Mouse (Mus musculus): ENCODE measurements around the gene Fam89b.
"Not testable (repeated sequence)": the region's sequence is repeated elsewhere in the genome, so short reads cannot be mapped to it uniquely, and the experiment has no call there.

Fam89b gene

DNA sequence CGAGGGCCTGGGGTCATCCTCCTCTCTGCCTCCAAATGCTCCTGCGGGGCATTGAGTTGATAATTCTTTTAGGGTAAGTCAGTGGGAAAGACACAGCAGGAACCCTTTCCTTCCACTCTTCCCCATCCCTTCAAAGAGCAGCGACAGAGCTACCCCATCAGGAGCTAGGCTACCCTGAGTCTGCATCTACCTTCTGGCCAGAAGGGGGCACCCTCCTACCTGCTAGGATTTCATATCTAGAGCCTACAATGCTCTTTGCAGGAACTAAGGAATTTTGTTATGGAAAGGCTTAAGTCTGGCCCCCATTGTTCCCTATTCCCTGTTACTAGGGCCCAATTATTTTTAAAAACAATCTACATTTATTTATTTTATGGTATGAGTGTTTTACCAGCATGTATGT, 18.2 kb downstream of the Fam89b start:
- DNase-seq (ENCODE audit: low spot score in 2 of 2), result peak in 1 of 2 experiments; percentile 62

GRCm38 (mm10) chr19:5710581-5710980, 18.9 kb downstream of the Fam89b start:
- DNase-seq (ENCODE audit: low spot score in 2 of 2), result no peak

DNA sequence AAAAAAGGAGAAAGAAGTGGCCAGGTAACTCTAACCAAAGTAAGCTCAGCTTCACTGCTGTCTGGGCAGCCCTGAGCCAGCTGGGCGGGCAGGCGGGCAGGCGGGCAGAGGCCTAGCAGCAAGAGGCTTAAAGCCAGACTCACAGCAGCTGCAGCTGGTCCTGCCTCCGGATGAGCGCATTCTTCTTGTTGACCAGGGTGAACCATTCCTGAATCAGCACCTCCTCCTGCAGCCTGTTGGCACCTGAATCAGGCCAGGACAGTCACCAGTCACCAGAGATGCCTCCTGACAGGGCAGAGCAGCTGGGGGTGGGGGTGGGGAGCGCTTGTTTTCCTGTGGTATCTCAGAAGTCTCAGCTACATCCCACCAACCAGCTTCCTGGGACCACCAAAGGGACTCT, 19.4 kb downstream of the Fam89b start:
- DNase-seq (ENCODE audit: low spot score in 2 of 2), result no peak

- peak; percentile 54 to 70 for DNase-seq (ENCODE audit: low spot score in 2 of 2)
Measured at GRCm38 (mm10) chr19:5704801-5705571, 24.5 kb downstream of the Fam89b start.

GRCm38 (mm10) chr19:5704163-5704800, 25.2 kb downstream of the Fam89b start, which contains the start of gene Kcnk7:
Kcnk7 (plus strand) TSS chr19:5704367.
- peak; percentile 71 to 85 for DNase-seq (ENCODE audit: low spot score in 2 of 2)

- DNase-seq (ENCODE audit: low spot score in 2 of 2), result no peak
Measured at GRCm38 (mm10) chr19:5695849-5696462, 33.5 kb downstream of the Fam89b start.

GRCm38 (mm10) chr19:5693801-5694200, 35.7 kb downstream of the Fam89b start:
- DNase-seq (ENCODE audit: low spot score in 2 of 2), result no peak

- DNase-seq (ENCODE audit: low spot score in 2 of 2), result no peak
Measured at GRCm38 (mm10) chr19:5692913-5693396, 36.5 kb downstream of the Fam89b start.

GRCm38 (mm10) chr19:5692086-5692912, 37.2 kb downstream of the Fam89b start:
- DNase-seq (ENCODE audit: low spot score in 2 of 2), result no peak

DNA sequence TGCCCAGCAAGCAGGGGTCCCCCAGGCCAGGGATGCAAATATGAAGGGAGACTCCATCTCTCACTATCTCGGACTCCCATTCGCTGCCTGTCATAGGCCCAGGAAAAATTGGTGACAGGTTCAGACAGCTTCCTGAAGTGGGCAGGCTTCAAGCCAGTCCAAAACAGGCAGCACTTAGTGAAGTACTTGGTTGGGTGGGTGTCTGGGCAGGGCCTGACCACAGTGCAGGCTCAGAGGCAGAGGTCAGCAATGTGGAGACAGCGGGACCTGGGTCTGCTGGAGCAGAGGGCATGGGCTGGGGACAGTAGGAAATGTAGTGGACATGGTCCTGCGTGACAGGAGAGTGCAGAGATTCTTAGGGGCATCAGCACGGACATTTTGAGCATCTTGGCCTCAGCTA, 37.9 kb downstream of the Fam89b start:
- no peak for DNase-seq (ENCODE audit: low spot score in 2 of 2)

- no peak for DNase-seq (ENCODE audit: low spot score in 2 of 2)
Measured at GRCm38 (mm10) chr19:5690343-5690735, 39.1 kb downstream of the Fam89b start.

DNA sequence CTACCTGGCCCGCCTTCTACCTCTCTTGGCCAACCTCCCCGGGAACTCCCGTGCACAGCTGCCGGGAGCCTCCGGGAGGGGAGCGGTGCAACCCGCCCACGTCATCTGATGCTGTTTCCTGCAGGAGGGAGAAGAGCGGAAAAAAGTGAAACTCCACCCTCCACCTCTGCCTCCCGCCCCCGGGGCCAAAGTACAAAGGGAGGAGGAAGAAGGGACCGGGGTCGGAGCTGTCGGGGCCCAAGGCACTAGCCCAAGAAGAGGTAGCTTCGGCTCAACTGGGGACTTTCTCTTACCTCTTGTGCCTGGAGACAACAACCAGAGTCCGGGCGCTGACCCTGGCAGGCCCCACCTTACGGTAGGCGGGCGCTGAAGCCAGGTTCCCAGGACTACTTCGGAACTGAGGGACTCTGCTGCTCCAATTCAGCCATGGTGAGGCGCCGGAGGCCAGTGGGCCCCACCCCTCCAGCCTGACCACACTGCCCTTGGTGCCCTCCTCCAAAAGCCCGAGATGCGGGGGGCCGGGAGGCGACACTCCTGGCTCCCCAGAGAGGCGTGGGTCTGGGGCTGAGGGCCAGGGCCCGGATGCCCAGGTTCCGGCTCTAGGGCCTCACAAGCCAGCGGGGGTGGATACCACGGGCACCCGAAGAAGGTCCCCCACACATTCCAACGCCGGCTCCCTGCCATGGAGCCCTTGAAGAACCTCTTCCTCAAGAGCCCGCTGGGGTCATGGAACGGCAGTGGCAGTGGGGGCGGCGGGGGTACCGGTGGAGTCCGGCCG, 39.7 kb downstream of the Fam89b start:
- peak; percentile 77 to 79 for DNase-seq (ENCODE audit: low spot score in 2 of 2)

- DNase-seq (ENCODE audit: low spot score in 2 of 2), result no peak
Measured at GRCm38 (mm10) chr19:5689088-5689428, 40.4 kb downstream of the Fam89b start.

- peak; percentile 94 to 96 for DNase-seq (ENCODE audit: low spot score in 2 of 2)
Measured at GRCm38 (mm10) chr19:5688200-5689087, 41.0 kb downstream of the Fam89b start, which contains the start of the genes Map3k11 and Pcnx3. Map3k11 (plus strand) TSS chr19:5688742. Pcnx3 (minus strand) TSS chr19:5688908.

DNA sequence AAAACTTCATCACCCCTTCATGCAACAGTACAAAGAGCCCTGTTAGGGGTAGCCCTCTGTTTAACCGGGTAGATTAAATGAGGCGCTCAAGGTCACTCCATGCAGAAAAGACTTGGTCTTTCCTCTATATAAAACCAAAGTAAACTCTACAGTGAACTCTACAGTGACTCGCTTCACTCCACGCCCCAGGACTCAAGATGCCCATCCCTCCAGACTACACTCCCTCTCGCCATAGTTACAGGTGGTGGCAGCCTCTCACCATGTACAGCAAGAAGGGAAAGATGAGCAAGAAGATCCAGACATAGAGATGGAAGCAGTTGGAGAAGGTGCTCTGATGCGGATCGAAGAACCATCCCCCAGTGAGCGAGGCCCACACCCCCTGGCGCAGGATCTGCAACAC, 41.7 kb downstream of the Fam89b start:
- no peak for DNase-seq (ENCODE audit: low spot score in 2 of 2)

GRCm38 (mm10) chr19:5686954-5687353, 42.5 kb downstream of the Fam89b start:
- not testable (repeated sequence) for DNase-seq (ENCODE audit: low spot score in 2 of 2)

DNA sequence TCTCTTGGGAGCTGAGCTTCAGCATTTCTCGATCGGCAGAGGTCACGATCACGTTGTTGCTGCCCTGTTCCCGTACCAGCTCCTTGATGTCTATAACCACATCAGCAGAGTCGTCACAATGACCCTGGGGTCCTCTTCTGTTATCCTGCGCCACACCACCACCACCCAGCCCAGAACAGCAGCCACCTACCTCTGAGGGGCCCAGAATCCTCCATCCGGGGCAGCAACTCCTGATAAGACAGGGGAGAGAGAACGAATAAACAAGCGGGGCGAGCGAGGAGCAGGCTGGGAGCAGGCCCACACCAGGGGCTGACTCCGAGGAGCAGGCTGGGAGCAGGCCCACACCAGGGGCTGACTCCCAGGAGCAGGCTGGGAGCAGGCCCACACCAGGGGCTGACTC, 43.0 kb downstream of the Fam89b start:
- no peak for DNase-seq (ENCODE audit: low spot score in 2 of 2)

DNA sequence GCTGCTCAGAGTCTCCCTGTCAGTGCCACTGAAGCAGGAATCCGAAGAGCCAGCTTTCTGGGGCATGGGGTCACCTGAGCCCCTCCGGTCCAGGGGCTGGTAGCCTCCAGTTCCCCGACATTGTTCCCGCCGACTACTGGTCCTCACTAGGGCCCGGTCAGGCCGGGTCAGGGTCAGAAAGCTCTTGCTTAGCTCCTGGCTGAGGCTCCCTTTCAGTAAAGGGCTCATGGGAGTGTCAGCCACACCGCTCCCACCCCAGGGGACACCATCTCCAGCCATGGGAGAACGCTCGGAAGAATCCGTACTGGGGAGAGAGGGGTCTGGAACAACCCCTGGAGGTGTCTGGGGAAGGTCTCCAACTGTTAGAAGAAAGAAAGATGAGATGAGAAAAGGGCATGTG, 43.6 kb downstream of the Fam89b start:
- no peak for DNase-seq (ENCODE audit: low spot score in 2 of 2)

- DNase-seq (ENCODE audit: low spot score in 2 of 2), result no peak
Measured at GRCm38 (mm10) chr19:5685431-5685830, 44.0 kb downstream of the Fam89b start.

DNA sequence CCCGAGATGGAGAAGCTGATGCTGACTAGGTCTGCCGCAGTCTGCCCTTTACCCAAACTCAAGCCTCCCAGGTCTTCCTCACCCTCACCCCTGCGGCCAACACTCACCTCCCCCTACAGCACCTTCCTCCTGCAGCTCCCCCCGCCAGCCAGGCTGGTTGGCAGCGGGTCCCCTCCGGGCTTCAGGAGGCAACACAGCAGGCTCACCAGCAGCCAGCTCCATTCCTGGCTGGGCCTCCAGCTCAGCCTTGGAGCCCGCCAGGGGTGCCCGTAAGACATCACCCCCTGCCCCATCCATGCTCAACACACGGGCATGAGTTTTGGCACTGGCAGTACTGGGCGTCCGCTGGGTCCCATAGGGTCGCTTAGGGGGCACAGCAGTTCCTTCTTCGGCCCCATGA, 44.5 kb downstream of the Fam89b start:
- DNase-seq (ENCODE audit: low spot score in 2 of 2), result no peak
